ENCODE assay signal across 8 mouse cellular contexts in genomic region chr1:119674984-119675383, GRCm38 (mm10). TPM values are rescaled to one million over a fixed set of nuclear protein-coding genes. Genes with fewer than 3 reads are reported as not detected.
A peak's percentile ranks its signal among the peaks of the same experiment; 100 is the strongest.
DNase-seq lines count a peak whose midpoint lies in the region; ATAC-seq and TF ChIP-seq lines count a peak whose summit lies in the region.

No protein-coding gene starts in this region.

- H3K27ac ChIP-seq in forebrain, embryonic 13.5 days, result no peak overlapping the region
- no peak overlapping the region for H3K27ac ChIP-seq in forebrain, embryonic 12.5 days
- no peak overlapping the region for H3K27ac ChIP-seq in thymus, adult 2 months (ENCODE audit: control insufficient read depth, insufficient read depth, low read length)
- no peak overlapping the region for H3K27ac ChIP-seq in embryonic facial prominence, embryonic 11.5 days (replicated peaks; ENCODE audit: low read depth, low read length)

- H3K4me3 ChIP-seq in forebrain, embryonic 13.5 days, result no peak overlapping the region
- no peak overlapping the region for H3K4me3 ChIP-seq in forebrain, embryonic 12.5 days (replicated peaks)
- no peak overlapping the region for H3K4me3 ChIP-seq in thymus, adult 2 months (ENCODE audit: control insufficient read depth, insufficient read depth, low read length)
- no peak overlapping the region for H3K4me3 ChIP-seq in embryonic facial prominence, embryonic 11.5 days (ENCODE audit: low read depth, low read length)

- no peaks in the 10 kb centered on the region for H3K4me1 ChIP-seq in forebrain, embryonic 13.5 days
- no peaks in the 10 kb centered on the region for H3K4me1 ChIP-seq in forebrain, embryonic 12.5 days
- no peaks in the 10 kb centered on the region for H3K4me1 ChIP-seq in thymus, adult 2 months (replicated peaks; ENCODE audit: control insufficient read depth, insufficient read depth, low read length)
- H3K4me1 ChIP-seq in embryonic facial prominence, embryonic 11.5 days (ENCODE audit: control insufficient read depth, insufficient read depth, low read length), result no peaks in the 10 kb centered on the region

- H3K27me3 ChIP-seq in forebrain, embryonic 13.5 days, result no peaks in the 10 kb centered on the region
- H3K27me3 ChIP-seq in forebrain, embryonic 12.5 days, result no peaks in the 10 kb centered on the region
- no peaks in the 10 kb centered on the region for H3K27me3 ChIP-seq in thymus, adult 2 months (ENCODE audit: control insufficient read depth, insufficient read depth, low read length)
- no peaks in the 10 kb centered on the region for H3K27me3 ChIP-seq in embryonic facial prominence, embryonic 11.5 days (ENCODE audit: control insufficient read depth, insufficient read depth, low read length)

- 85% methylated on average over 1 of the region's 1 CpGs for WGBS in forebrain, embryonic 13.5 days
- 83% methylated on average over 1 of the region's 1 CpGs for WGBS in forebrain, embryonic 12.5 days
- 68% methylated on average over 1 of the region's 1 CpGs for WGBS in thymus, adult 2 months
- 76% methylated on average over 1 of the region's 1 CpGs for WGBS in embryonic facial prominence, embryonic 11.5 days

- H3K4me2 ChIP-seq in forebrain, embryonic 13.5 days, result no peak overlapping the region
- no peak overlapping the region for H3K4me2 ChIP-seq in forebrain, embryonic 12.5 days
- H3K4me2 ChIP-seq in embryonic facial prominence, embryonic 11.5 days (ENCODE audit: low read depth, low read length), result no peak overlapping the region

- no peak for TF ChIP-seq CTCF in thymus, adult 2 months (IDR thresholded peaks at IDR 0.05; ENCODE audit: borderline replicate concordance, control insufficient read depth, extremely low read depth, insufficient read depth, low read length, poor library complexity)

- H3K9ac ChIP-seq in forebrain, embryonic 13.5 days, result no peak overlapping the region
- no peak overlapping the region for H3K9ac ChIP-seq in forebrain, embryonic 12.5 days
- H3K9ac ChIP-seq in embryonic facial prominence, embryonic 11.5 days (replicated peaks; ENCODE audit: low read length), result no peak overlapping the region

- TF ChIP-seq POLR2A in thymus, adult 2 months (IDR thresholded peaks at IDR 0.05; ENCODE audit: control insufficient read depth, extremely low read depth, insufficient read depth, low read length, poor library complexity), result no peak

- DNase-seq in thymus, adult 2 months, result peak; percentile 16
- no peak for DNase-seq in thymus, adult 18-20 months
- DNase-seq in embryonic facial prominence, embryonic 11.5 days (ENCODE audit: low spot score), result peak; percentile 45
- DNase-seq in kidney, postnatal 14 days, result peak; percentile 56
- peak; percentile 56 for DNase-seq in lung, postnatal 36 days
- peak; percentile 54 for DNase-seq in thymus, postnatal 4 days

- H3K36me3 ChIP-seq in forebrain, embryonic 13.5 days (ENCODE audit: poor library complexity, severe bottlenecking), result peaks cover 25% of the 10 kb centered on the region
- H3K36me3 ChIP-seq in forebrain, embryonic 12.5 days (replicated peaks), result peaks cover 15% of the 10 kb centered on the region
- H3K36me3 ChIP-seq in thymus, adult 2 months (ENCODE audit: control insufficient read depth, insufficient read depth, low read length), result no peaks in the 10 kb centered on the region
- H3K36me3 ChIP-seq in embryonic facial prominence, embryonic 11.5 days (replicated peaks; ENCODE audit: control insufficient read depth, insufficient read depth, low read depth, low read length), result no peaks in the 10 kb centered on the region

- ATAC-seq in forebrain, embryonic 13.5 days, result peak; percentile 70
- no peak for ATAC-seq in forebrain, embryonic 12.5 days (ENCODE audit: low FRiP score)
- no peak for ATAC-seq in embryonic facial prominence, embryonic 11.5 days (replicated peaks; ENCODE audit: insufficient number of reproducible peaks, low FRiP score, low TSS enrichment, low read depth)

- no peaks in the 10 kb centered on the region for H3K9me3 ChIP-seq in forebrain, embryonic 13.5 days (replicated peaks)
- H3K9me3 ChIP-seq in forebrain, embryonic 12.5 days, result no peaks in the 10 kb centered on the region
- H3K9me3 ChIP-seq in embryonic facial prominence, embryonic 11.5 days (replicated peaks; ENCODE audit: control insufficient read depth, low read length), result no peaks in the 10 kb centered on the region

RNA-seq across cellular contexts. Expression of gene Epb41l5, which starts 26.2 kb away (rescaled TPM):
- 26.2 and 29.0 TPM in 2 replicates for polyA plus RNA-seq in forebrain, embryonic 13.5 days (2015; fragmentation: Nextera tagmentation; extraction: Ambion mirVana)
- 38.0 and 41.8 TPM in 2 replicates for polyA plus RNA-seq in forebrain, embryonic 12.5 days (2016; fragmentation: Nextera tagmentation; extraction: Ambion mirVana)
- 1.1 and 1.6 TPM in 2 replicates for polyA plus RNA-seq in thymus, adult 2 months (2012; rRNA removed)
- 21.4 and 25.6 TPM in 2 replicates for polyA plus RNA-seq in embryonic facial prominence, embryonic 11.5 days (2014; fragmentation: Nextera tagmentation; extraction: Ambion mirVana)

Comparison
In these comparisons a context has a peak if more than half of its experiments do, and no peak if none do; other contexts are left out.
1. DNase-seq: peak in thymus, adult 2 months (single experiment), embryonic facial prominence, embryonic 11.5 days (single experiment), kidney, postnatal 14 days (single experiment), lung, postnatal 36 days (single experiment) and thymus, postnatal 4 days (single experiment); none in thymus, adult 18-20 months (0 of 2).